Mouse (Mus musculus) gastrocnemius, adult 2 months (tissue): Measurements from ENCODE around the gene Rnps1. TPM values are rescaled to one million over a fixed set of nuclear protein-coding genes. Genes with fewer than 3 reads are reported as not detected.
A peak's percentile ranks its signal among the peaks of the same experiment; 100 is the strongest.

ENCODE experiments used
- DNase-seq: peaks from one replicate; pipeline ENCODE4 v3.0.0; 2022
- H3K27ac ChIP-seq: fragments of 200-600 bp; 2 replicates; pipeline ENCODE4 v1.8.1; 2022; ENCODE audit warnings: mild to moderate bottlenecking
- H3K4me3 ChIP-seq: fragments of 200-600 bp; 2 replicates; pipeline ENCODE4 v1.8.1; 2022; ENCODE audit warnings: mild to moderate bottlenecking, moderate library complexity
- CTCF ChIP-seq: fragments of 200-600 bp; IDR thresholded peaks from 2 replicates; pipeline ENCODE4 v1.8.1; 2022; ENCODE audit warnings: antibody characterized with exemption, mild to moderate bottlenecking, moderate library complexity
- intact Hi-C: fragments of 180-260 bp; cut with DNase I; formaldehyde crosslinking; loops from one replicate; pipeline ENCODE4 v1.15.1; 2025
- long read RNA-seq, 2 experiments: library from polyadenylated mRNA; stranded (forward); transcript quantifications; one replicate each; pipeline ENCODE4 v2.0.0; 2021
- total RNA-seq, 2 experiments: library from RNA; stranded (reverse); gene quantifications; 2 replicates each; pipeline ENCODE4 v1.2.3; 2021

Gene Rnps1
- total RNA-seq, result 10 to 100 TPM; 51.9 TPM
- long read RNA-seq, experiment 1, transcript Rnps1-201 (8 exons, 1,816 nt), result minor isoform, 16 of 70 reads
- long read RNA-seq, experiment 1, transcript Rnps1-202 (7 exons, 1,646 nt), result minor isoform, 15 of 70 reads
- long read RNA-seq, experiment 1, transcript Rnps1-203 (9 exons, 1,920 nt), result major isoform, 22 of 70 reads
- long read RNA-seq, experiment 1, partial matches to known transcripts, result 7 of 70 reads
- long read RNA-seq, experiment 1, other reads (novel, unspliced or antisense), result 5 of 70 reads
- long read RNA-seq, experiment 2, transcript Rnps1-201 (8 exons, 1,816 nt), result minor isoform, 9 of 62 reads
- long read RNA-seq, experiment 2, transcript Rnps1-203 (9 exons, 1,920 nt), result major isoform, 20 of 62 reads
- long read RNA-seq, experiment 2, transcript Rnps1-202 (7 exons, 1,646 nt), result minor isoform, 19 of 62 reads
- long read RNA-seq, experiment 2, partial matches to known transcripts, result 7 of 62 reads
- long read RNA-seq, experiment 2, other reads (novel, unspliced or antisense), result 4 of 62 reads

- H3K4me3 ChIP-seq, result peak within 1 kb of the TSS; percentile 96
- no peak for TF ChIP-seq CTCF
- peak within 1 kb of the TSS; percentile 96 for H3K27ac ChIP-seq
- intact Hi-C loops, result no loop called here
- peak; percentile 96 for DNase-seq
These were observed at the start of gene Rnps1 for GRCm38 (mm10) chr17:24414230-24414976. TSS of gene Rnps1 (plus strand) at chr17:24414565.

GRCm38 (mm10) chr17:24365863-24366262 lies 48.5 kb upstream of the Rnps1 start:
- no peak overlapping the region for H3K27ac ChIP-seq
- no peak overlapping the region for H3K4me3 ChIP-seq
- intact Hi-C loops, result no loop called here
- TF ChIP-seq CTCF, result no peak
- no peak for DNase-seq

GRCm38 (mm10) chr17:24375094-24375712 lies 39.2 kb upstream of the Rnps1 start:
- no peak for DNase-seq
- intact Hi-C loops, result no loop called here
- Histone ChIP-seq H3K4me3 (no peak overlapping the region), H3K27ac (peak overlapping the region; percentile 69)
- no peak for TF ChIP-seq CTCF

- no peak for TF ChIP-seq CTCF
- no peak overlapping the region for H3K27ac ChIP-seq
- intact Hi-C loops, result no loop called here
- H3K4me3 ChIP-seq, result no peak overlapping the region
- no peak for DNase-seq
These were observed 38.5 kb upstream of the Rnps1 start for GRCm38 (mm10) chr17:24375886-24376285.

GRCm38 (mm10) chr17:24378496-24378895 lies 35.9 kb upstream of the Rnps1 start:
- intact Hi-C loops, result no loop called here
- no peak for DNase-seq
- TF ChIP-seq CTCF, result no peak
- no peak overlapping the region for H3K27ac ChIP-seq
- no peak overlapping the region for H3K4me3 ChIP-seq

- TF ChIP-seq CTCF, result no peak
- Histone ChIP-seq H3K27ac (no peak overlapping the region), H3K4me3 (no peak overlapping the region)
- intact Hi-C loops, result no loop called here
- DNase-seq, result no peak
These were observed 30.6 kb upstream of the Rnps1 start for GRCm38 (mm10) chr17:24383789-24384188.

- intact Hi-C loops, result no loop called here
- no peak overlapping the region for H3K27ac ChIP-seq
- no peak for DNase-seq
- no peak overlapping the region for H3K4me3 ChIP-seq
- TF ChIP-seq CTCF, result no peak
These were observed 25.7 kb upstream of the Rnps1 start for GRCm38 (mm10) chr17:24388711-24389110.

- H3K27ac ChIP-seq, result no peak overlapping the region
- no peak overlapping the region for H3K4me3 ChIP-seq
- intact Hi-C loops, result loop anchor here (1.0 to 5.0 kb wide), 2 partner anchors 218 to 238 kb away; no protein-coding TSS in a partner anchor
- peak; percentile 60 for DNase-seq
- TF ChIP-seq CTCF, result peak; percentile 80
These were observed 24.5 kb upstream of the Rnps1 start for GRCm38 (mm10) chr17:24389865-24390264.

- H3K4me3 ChIP-seq, result no peak overlapping the region
- DNase-seq, result no peak
- TF ChIP-seq CTCF, result peak; percentile 59
- H3K27ac ChIP-seq, result no peak overlapping the region
- intact Hi-C loops, result loop anchor here (5.0 kb wide), 1 partner anchor 219 kb away; no protein-coding TSS in a partner anchor
These were observed 23.2 kb upstream of the Rnps1 start for GRCm38 (mm10) chr17:24391149-24391548.

GRCm38 (mm10) chr17:24393527-24393926 lies 20.8 kb upstream of the Rnps1 start:
- Histone ChIP-seq H3K4me3 (no peak overlapping the region), H3K27ac (no peak overlapping the region)
- DNase-seq, result no peak
- TF ChIP-seq CTCF, result no peak
- intact Hi-C loops, result loop anchor here (5.0 kb wide), 1 partner anchor 221 kb away; no protein-coding TSS in a partner anchor

- intact Hi-C loops, result loop anchor here (5.0 kb wide), 1 partner anchor 222 kb away; no protein-coding TSS in a partner anchor
- no peak overlapping the region for H3K27ac ChIP-seq
- no peak for TF ChIP-seq CTCF
- peak; percentile 51 for DNase-seq
- no peak overlapping the region for H3K4me3 ChIP-seq
These were observed 19.9 kb upstream of the Rnps1 start for GRCm38 (mm10) chr17:24394456-24394855.

- intact Hi-C loops, result no loop called here
- H3K4me3 ChIP-seq, result no peak overlapping the region
- TF ChIP-seq CTCF, result no peak
- H3K27ac ChIP-seq, result no peak overlapping the region
- DNase-seq, result no peak
These were observed 12.0 kb upstream of the Rnps1 start for GRCm38 (mm10) chr17:24402371-24402770.
